Mouse (Mus musculus): ENCODE measurements around the gene Pf4. TPM values are rescaled to one million over a fixed set of nuclear protein-coding genes. Genes with fewer than 3 reads are reported as not detected.

The Pf4 gene
- polyA plus RNA-seq (2012; rRNA removed), result 2.3 and 3.2 TPM in 2 replicates

DNA sequence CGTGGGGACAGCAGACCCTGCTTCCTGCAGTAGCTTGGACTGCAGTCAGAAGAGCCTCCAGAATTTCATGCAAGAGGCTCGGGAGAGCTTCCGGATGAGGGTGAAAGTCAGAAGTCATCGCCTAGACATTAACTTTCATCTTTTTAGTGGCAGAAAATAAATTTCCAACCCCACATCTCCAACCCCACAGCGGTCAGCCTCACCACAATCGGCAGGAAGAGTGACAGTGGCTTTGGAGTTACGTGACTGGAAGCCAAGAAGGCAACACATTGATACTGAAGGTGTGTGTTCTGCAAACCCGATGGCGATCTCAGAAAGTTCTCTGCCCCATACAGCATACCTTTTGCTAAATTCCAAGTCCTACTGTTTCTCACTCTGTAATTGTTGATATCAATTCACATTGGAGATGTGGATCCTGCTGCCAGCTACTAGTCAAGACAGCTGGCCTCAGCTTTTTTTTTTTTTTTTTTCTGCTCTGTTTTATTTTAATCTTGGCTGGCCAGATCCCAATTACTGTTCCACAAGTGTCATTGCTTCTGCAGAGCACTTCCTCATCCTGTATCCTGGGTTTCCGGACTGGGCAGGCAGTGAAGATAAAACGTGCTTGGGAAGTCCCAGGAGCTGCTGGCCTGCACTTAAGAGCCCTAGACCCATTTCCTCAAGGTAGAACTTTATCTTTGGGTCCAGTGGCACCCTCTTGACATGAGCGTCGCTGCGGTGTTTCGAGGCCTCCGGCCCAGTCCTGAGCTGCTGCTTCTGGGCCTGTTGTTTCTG lies at the start of gene Pf4:
Pf4 (plus strand) TSS at position 556 of the 774 bp plus-strand sequence.
- no peak for DNase-seq
- Histone ChIP-seq H3K4me1 (ENCODE audit: control insufficient read depth, insufficient read depth, low read length) (no peaks in the 10 kb centered on the region), H3K4me3 (replicated peaks; ENCODE audit: insufficient read depth, low read depth, low read length) (no peak within 1 kb of the TSS), H3K27ac (ENCODE audit: insufficient read depth, low read length) (no peak within 1 kb of the TSS), H3K27me3 (ENCODE audit: control insufficient read depth, insufficient read depth, low read length) (no peaks in the 10 kb centered on the region; the same call in 1 of the 2 replicates)
- 84% methylated on average over 16 of the region's 16 CpGs for WGBS
- TF ChIP-seq CTCF (IDR thresholded peaks at IDR 0.05; ENCODE audit: borderline replicate concordance, insufficient read depth, low read depth, low read length) (no peak), POLR2A (IDR thresholded peaks at IDR 0.05; ENCODE audit: borderline replicate concordance, insufficient read depth, low read length) (no peak)

DNA sequence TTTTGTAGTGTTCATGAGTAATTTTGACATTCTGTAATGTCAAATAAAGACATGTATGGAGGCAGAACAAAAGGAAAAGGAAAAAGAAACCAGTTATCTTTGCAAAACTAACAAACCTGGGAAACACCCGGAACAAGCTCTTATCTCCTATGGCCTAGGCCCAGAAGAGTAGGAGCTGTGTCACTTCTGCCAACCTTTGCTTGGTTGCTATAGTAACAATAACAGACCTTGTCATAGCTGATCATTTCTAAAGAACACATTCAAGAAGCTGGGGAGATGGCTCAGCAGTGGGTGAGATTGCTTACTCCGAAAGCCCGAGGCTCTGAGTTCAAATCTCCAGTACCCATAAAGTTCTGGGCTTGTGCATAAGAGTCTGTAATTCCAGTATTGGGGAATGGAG lies 49.6 kb upstream of the Pf4 start:
- WGBS, result 96% methylated on average over 3 of the region's 3 CpGs
- Histone ChIP-seq H3K27me3 (ENCODE audit: control insufficient read depth, insufficient read depth, low read length) (no peaks in the 10 kb centered on the region), H3K4me1 (ENCODE audit: control insufficient read depth, insufficient read depth, low read length) (no peaks in the 10 kb centered on the region), H3K27ac (ENCODE audit: insufficient read depth, low read length) (no peak overlapping the region), H3K4me3 (replicated peaks; ENCODE audit: insufficient read depth, low read depth, low read length) (no peak overlapping the region)
- no peak for DNase-seq
- no peak for TF ChIP-seq POLR2A (IDR thresholded peaks at IDR 0.05; ENCODE audit: borderline replicate concordance, insufficient read depth, low read length)

DNA sequence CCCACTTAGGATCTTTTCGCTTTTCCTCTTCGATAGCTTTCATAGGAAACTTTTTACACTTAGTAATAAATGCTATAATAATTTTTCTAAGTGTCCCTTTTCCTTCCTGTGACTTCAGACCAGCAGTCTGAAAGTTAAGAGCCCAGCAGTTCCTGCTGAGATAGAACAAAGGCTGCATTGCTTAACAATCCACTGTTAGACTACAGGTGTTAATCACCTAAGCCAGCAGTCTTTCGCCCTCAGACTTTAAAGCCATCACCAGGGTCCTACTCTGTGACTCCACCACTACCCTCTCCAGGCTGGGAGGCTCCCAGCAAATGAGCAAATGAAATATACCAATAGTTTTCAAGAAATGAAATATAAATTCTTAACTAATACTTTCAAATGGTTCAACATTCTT lies 44.0 kb upstream of the Pf4 start:
- WGBS, result 86% methylated on average over 3 of the region's 3 CpGs
- Histone ChIP-seq H3K4me1 (ENCODE audit: control insufficient read depth, insufficient read depth, low read length) (no peaks in the 10 kb centered on the region), H3K27ac (ENCODE audit: insufficient read depth, low read length) (no peak overlapping the region), H3K4me3 (replicated peaks; ENCODE audit: insufficient read depth, low read depth, low read length) (no peak overlapping the region), H3K27me3 (ENCODE audit: control insufficient read depth, insufficient read depth, low read length) (no peaks in the 10 kb centered on the region)
- DNase-seq, result no peak
- TF ChIP-seq POLR2A (IDR thresholded peaks at IDR 0.05; ENCODE audit: borderline replicate concordance, insufficient read depth, low read length), result no peak
- no peak for TF ChIP-seq CTCF (IDR thresholded peaks at IDR 0.05; ENCODE audit: borderline replicate concordance, insufficient read depth, low read depth, low read length)

DNA sequence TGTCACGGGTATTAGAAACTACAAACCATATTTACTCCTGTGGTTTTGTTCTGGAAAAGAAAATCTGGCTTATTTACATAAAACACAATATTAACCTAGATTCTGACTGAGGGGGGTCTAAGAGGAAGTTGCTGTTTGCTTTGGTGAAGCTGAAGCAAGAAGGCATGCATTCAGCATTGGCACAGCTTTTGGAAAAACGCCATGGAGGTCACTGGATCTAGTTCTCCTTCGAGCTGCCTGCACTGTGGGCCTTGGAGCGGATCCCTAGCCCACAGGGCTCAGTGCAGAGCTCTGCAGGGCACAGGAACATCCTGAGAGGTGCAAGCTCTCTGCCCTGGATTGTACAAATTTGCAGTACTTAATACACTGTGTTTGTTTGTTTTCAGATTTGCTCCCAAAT lies 40.8 kb upstream of the Pf4 start:
- WGBS, result 4% methylated on average over 4 of the region's 4 CpGs
- no peaks in the 10 kb centered on the region for H3K27me3 ChIP-seq (ENCODE audit: control insufficient read depth, insufficient read depth, low read length)
- peak; percentile 61 to 84 for DNase-seq
- TF ChIP-seq POLR2A (IDR thresholded peaks at IDR 0.05; ENCODE audit: borderline replicate concordance, insufficient read depth, low read length) (no peak), CTCF (IDR thresholded peaks at IDR 0.05; ENCODE audit: borderline replicate concordance, insufficient read depth, low read depth, low read length) (no peak)
- H3K27ac ChIP-seq (ENCODE audit: insufficient read depth, low read length), result no peak overlapping the region
- no peak overlapping the region for H3K4me3 ChIP-seq (replicated peaks; ENCODE audit: insufficient read depth, low read depth, low read length)
- H3K4me1 ChIP-seq (ENCODE audit: control insufficient read depth, insufficient read depth, low read length), result no peaks in the 10 kb centered on the region

DNA sequence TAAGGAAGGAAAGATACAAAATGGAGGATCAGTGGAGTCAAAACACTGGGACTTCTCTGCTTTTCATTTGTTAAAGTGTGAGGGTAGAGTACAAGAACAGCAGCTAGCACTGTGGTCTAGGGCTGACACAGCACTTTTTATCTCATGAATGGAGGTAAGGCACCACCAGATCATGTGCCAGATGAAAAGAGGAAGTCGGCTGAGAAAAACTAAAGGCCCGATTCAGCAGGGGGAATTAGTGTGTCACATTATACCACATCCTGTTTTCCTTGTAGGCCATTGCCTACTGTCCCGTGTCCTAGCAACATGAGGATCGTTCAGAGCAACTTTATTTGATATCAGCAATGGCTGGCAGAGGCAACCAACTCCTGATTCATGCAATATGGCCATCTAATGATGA lies 30.2 kb upstream of the Pf4 start:
- Histone ChIP-seq H3K4me1 (ENCODE audit: control insufficient read depth, insufficient read depth, low read length) (no peaks in the 10 kb centered on the region), H3K4me3 (replicated peaks; ENCODE audit: insufficient read depth, low read depth, low read length) (no peak overlapping the region), H3K27me3 (ENCODE audit: control insufficient read depth, insufficient read depth, low read length) (no peaks in the 10 kb centered on the region), H3K27ac (ENCODE audit: insufficient read depth, low read length) (no peak overlapping the region)
- 67% methylated on average over 4 of the region's 4 CpGs for WGBS
- DNase-seq, result no peak
- TF ChIP-seq POLR2A (IDR thresholded peaks at IDR 0.05; ENCODE audit: borderline replicate concordance, insufficient read depth, low read length) (no peak), CTCF (IDR thresholded peaks at IDR 0.05; ENCODE audit: borderline replicate concordance, insufficient read depth, low read depth, low read length) (no peak)

DNA sequence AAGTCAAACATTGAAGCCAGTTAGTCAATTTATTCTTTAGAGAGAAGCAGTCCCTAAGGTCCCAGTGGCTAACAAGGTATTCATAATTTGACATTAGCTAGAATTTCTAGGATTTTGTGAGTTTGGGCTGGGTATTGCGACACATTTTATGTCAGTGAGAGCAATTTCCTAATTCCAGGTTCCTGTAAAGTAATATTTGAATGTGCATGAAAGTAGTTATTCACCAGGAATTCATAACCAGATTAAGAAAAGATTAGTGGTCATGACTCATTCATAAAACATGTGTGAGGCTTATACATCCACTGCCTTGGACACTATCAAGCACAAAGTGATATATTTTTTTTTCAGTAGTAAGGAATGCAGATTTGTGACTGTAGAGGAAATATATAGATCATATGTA lies 18.3 kb upstream of the Pf4 start:
- no peak for DNase-seq
- Histone ChIP-seq H3K27ac (ENCODE audit: insufficient read depth, low read length) (no peak overlapping the region), H3K27me3 (ENCODE audit: control insufficient read depth, insufficient read depth, low read length) (no peaks in the 10 kb centered on the region; the same call in 1 of the 2 replicates), H3K4me1 (ENCODE audit: control insufficient read depth, insufficient read depth, low read length) (no peaks in the 10 kb centered on the region), H3K4me3 (replicated peaks; ENCODE audit: insufficient read depth, low read depth, low read length) (no peak overlapping the region)
- no peak for TF ChIP-seq CTCF (IDR thresholded peaks at IDR 0.05; ENCODE audit: borderline replicate concordance, insufficient read depth, low read depth, low read length)
- TF ChIP-seq POLR2A (IDR thresholded peaks at IDR 0.05; ENCODE audit: borderline replicate concordance, insufficient read depth, low read length), result no peak
- WGBS, result 98% methylated on average over 1 of the region's 1 CpGs

DNA sequence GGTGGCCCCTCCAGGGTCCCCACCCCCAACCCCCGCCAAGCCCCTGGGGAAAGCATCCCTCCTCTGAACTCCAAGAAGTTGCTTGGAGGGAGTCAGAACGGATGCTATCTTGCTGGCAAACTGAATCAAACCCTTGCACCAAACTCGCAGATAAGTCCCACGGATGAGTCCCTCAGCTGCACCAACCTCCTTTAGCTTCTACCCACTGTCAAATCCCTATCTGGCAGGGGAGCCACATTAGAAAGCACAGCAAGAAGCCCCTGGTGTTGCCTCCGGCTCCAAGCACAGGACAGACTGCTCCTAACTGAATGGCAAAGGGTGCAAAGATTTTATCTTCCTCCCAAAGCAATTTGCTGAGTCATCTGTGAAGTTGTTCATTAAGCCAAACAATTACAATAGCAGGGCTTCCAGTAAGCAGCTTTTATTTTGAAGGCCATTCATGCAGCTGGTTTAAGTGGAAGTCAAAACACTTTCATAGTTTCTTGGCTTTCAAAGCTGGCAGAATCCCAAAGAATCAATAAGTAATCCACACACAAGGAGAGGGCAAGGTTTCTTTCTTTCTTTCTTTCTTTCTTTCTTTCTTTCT lies 14.1 kb upstream of the Pf4 start:
- Histone ChIP-seq H3K27ac (ENCODE audit: insufficient read depth, low read length) (no peak overlapping the region), H3K4me1 (ENCODE audit: control insufficient read depth, insufficient read depth, low read length) (no peaks in the 10 kb centered on the region), H3K27me3 (ENCODE audit: control insufficient read depth, insufficient read depth, low read length) (no peaks in the 10 kb centered on the region; the same call in 1 of the 2 replicates), H3K4me3 (replicated peaks; ENCODE audit: insufficient read depth, low read depth, low read length) (no peak overlapping the region)
- TF ChIP-seq POLR2A (IDR thresholded peaks at IDR 0.05; ENCODE audit: borderline replicate concordance, insufficient read depth, low read length), result no peak
- no peak for TF ChIP-seq CTCF (IDR thresholded peaks at IDR 0.05; ENCODE audit: borderline replicate concordance, insufficient read depth, low read depth, low read length)
- no peak for DNase-seq
- 59% methylated on average over 5 of the region's 5 CpGs for WGBS

Data from cerebellum, adult 2 months (tissue).